Mouse (Mus musculus) ES-E14 (cell line): ENCODE measurements around the gene Fam198b. TPM values are rescaled to one million over a fixed set of nuclear protein-coding genes. Genes with fewer than 3 reads are reported as not detected.

Source experiments
- DNase-seq: peaks from one replicate; pipeline ENCODE4 v3.0.0-alpha.2; 2013; ENCODE audit warnings: low read depth, low spot score
- H3K27ac ChIP-seq: 2 replicates; pipeline ENCODE4 v1.5.1; 2012; ENCODE audit warnings: low read depth, mild to moderate bottlenecking, low read length, moderate library complexity, mixed read lengths; ENCODE audit not compliant: poor library complexity, insufficient read depth, severe bottlenecking
- H3K36me3 ChIP-seq: 2 replicates; pipeline ENCODE4 v1.6.1; 2012; ENCODE audit warnings: mild to moderate bottlenecking, low read length, moderate library complexity, mixed read lengths; ENCODE audit not compliant: control insufficient read depth, poor library complexity, insufficient read depth, severe bottlenecking
- H3K4me1 ChIP-seq, 2 experiments: fragments of 150-350 bp in 1 of 2; sonication (generic) in 1 of 2; 2 replicates each; pipeline ENCODE4 v1.6.1; 2012; ENCODE audit warnings: low read length in 2 of 2, mild to moderate bottlenecking in 1 of 2, mixed read lengths in 1 of 2; ENCODE audit not compliant: control insufficient read depth in 2 of 2, insufficient read depth in 2 of 2, poor library complexity in 1 of 2
- H3K4me3 ChIP-seq, 2 experiments: fragments of 150-350 bp in 1 of 2; sonication (generic) in 1 of 2; 2 replicates each; pipeline ENCODE4 v1.5.1; 2012; ENCODE audit warnings: low read length in 2 of 2, low read depth in 1 of 2, mild to moderate bottlenecking in 1 of 2, mixed read lengths in 1 of 2; ENCODE audit not compliant: insufficient read depth in 1 of 2, poor library complexity in 1 of 2, severe bottlenecking in 1 of 2
- H3K9ac ChIP-seq: 2 replicates; pipeline ENCODE4 v1.6.1; 2012; ENCODE audit warnings: low read depth, mild to moderate bottlenecking, low read length, mixed read lengths; ENCODE audit not compliant: poor library complexity, insufficient read depth, severe bottlenecking
- H3K9me3 ChIP-seq: fragments of 150-350 bp; sonication (generic); 2 replicates; pipeline ENCODE4 v1.6.1; 2012; ENCODE audit warnings: low read depth, mild to moderate bottlenecking, low read length; ENCODE audit not compliant: control insufficient read depth, insufficient read depth
- CHD2 ChIP-seq: IDR thresholded peaks from 2 replicates; pipeline ENCODE4 v1.6.1; 2014; ENCODE audit warnings: mild to moderate bottlenecking, low read depth, low read length, inconsistent platforms
- HCFC1 ChIP-seq: IDR thresholded peaks from 2 replicates; pipeline ENCODE4 v1.6.1; 2012; ENCODE audit warnings: low read length, inconsistent platforms, borderline replicate concordance; ENCODE audit not compliant: insufficient read depth
- MAFK ChIP-seq: IDR thresholded peaks from 2 replicates; pipeline ENCODE4 v1.6.1; 2014; ENCODE audit warnings: mild to moderate bottlenecking, low read depth, low read length, inconsistent platforms; ENCODE audit not compliant: insufficient read depth
- ZC3H11A ChIP-seq: IDR thresholded peaks from 2 replicates; pipeline ENCODE4 v1.6.1; 2012; ENCODE audit warnings: low read depth, mild to moderate bottlenecking, inconsistent platforms, low read length, borderline replicate concordance
- ZNF384 ChIP-seq: IDR thresholded peaks from 2 replicates; pipeline ENCODE4 v1.6.1; 2012; ENCODE audit warnings: low read depth, low read length, inconsistent platforms
- in situ Hi-C, 2 experiments: fragments of 600-800 bp; cut with MboI; formaldehyde crosslinking; loops; one replicate each; pipeline ENCODE4 v1.15.1; 2025; ENCODE audit warnings: low sequenced_read_pairs in 2 of 2, inconsistent platforms in 1 of 2; ENCODE audit not compliant: unreplicated experiment in 2 of 2
- total RNA-seq: library from RNA; depleted of rRNA; stranded (reverse); fragments of 300-350 nt; gene quantifications from 2 replicates; pipeline ENCODE4 v1.2.3, GENCODE M21; 2012

The Fam198b gene
- total RNA-seq, 1 experiment = 16.5 TPM

DNA sequence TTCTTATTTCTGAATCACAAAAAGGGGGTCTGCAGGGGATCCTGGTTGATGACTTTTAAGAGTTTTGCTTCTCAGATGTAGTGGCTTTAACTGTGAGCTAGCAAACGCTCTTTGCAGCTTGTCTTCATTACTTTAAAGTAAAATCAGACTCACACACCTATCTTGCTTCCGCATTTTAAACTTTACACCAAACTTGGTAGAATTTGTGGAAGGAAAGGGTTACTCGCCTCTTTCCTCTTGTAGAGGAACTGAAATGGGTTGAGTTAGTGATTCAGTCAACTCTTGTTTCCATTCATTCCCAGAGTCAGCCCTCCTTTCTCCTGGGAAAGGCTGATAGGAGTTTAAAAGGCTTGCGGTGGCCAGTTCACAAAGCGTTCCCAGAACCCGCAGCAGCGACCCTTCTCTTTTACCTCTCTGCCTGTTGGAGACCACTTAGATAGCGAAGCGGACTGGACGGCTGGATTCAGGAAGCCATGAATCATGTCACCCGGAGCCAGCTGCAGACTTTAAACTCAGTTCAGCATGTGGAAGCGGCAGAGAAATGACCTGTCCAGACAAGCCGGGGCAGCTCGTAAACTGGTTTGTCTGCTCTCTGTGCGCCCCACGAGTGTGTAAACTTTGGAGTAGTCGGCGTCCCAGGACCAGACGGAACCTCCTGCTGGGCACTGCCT, 1.5 kb downstream of the Fam198b start:
- H3K36me3 ChIP-seq = no peaks in the 10 kb centered on the region
- peak overlapping the region; percentile 46 to 47 for H3K4me3 ChIP-seq
- no peak for DNase-seq
- TF ChIP-seq HCFC1 (no peak), ZNF384 (no peak), ZC3H11A (no peak), CHD2 (no peak)
- no peak overlapping the region for H3K27ac ChIP-seq
- peak overlapping the region; percentile 64; the same call in 1 of the 2 replicates for H3K9ac ChIP-seq
- in situ Hi-C loops = loop anchor here in 1 of 2 experiments (25.0 kb wide), 1 partner anchor 176 kb away; no protein-coding TSS in a partner anchor
- H3K9me3 ChIP-seq = no peaks in the 10 kb centered on the region
- peaks cover 3 to 4% of the 10 kb centered on the region in 2 experiments; a peak in 1 of 4 replicates for H3K4me1 ChIP-seq

DNA sequence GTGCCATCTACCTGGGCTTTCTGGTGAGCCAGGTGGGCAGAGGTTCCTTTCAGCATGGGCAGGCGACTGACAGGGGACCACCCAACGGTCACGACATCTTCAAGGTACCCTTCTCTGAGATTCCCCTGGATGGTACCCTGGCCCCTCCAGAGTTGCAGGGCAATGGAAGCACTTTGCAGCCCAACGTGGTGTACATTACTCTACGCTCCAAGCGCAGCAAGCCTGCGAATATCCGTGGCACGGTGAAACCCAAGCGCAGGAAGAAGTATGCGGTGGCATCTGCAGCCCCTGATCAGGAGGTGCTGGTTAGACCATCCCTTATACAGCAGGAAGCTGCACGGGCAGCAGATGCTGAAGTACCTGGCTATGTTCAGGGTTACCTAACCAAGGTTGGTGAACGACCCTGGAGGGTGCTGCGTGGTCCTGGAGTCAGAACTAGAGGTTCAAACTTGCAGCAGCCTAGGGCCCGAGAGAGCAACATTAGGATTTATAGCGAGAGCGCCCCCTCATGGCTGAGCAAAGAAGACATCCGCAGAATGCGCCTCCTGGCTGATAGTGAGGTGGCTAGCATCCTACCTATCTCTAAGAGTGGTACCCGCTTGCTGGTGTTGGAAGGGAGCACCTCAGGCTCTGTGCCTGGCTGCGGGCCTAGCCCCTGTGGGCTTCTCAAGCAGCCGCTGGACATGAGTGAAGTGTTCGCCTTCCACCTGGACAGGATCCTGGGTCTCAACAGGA, 2.2 kb downstream of the Fam198b start:
- Histone ChIP-seq H3K27ac (no peak overlapping the region), H3K36me3 (no peaks in the 10 kb centered on the region), H3K4me1 (peaks cover 3 to 4% of the 10 kb centered on the region in 2 experiments; a peak in 1 of 4 replicates), H3K9me3 (no peaks in the 10 kb centered on the region), H3K9ac (peak overlapping the region; percentile 64; the same call in 1 of the 2 replicates), H3K4me3 (peak overlapping the region; percentile 46 to 47)
- in situ Hi-C loops = loop anchor here in 1 of 2 experiments (25.0 kb wide), 1 partner anchor 176 kb away; no protein-coding TSS in a partner anchor
- no peak for TF ChIP-seq ZNF384
- no peak for DNase-seq

DNA sequence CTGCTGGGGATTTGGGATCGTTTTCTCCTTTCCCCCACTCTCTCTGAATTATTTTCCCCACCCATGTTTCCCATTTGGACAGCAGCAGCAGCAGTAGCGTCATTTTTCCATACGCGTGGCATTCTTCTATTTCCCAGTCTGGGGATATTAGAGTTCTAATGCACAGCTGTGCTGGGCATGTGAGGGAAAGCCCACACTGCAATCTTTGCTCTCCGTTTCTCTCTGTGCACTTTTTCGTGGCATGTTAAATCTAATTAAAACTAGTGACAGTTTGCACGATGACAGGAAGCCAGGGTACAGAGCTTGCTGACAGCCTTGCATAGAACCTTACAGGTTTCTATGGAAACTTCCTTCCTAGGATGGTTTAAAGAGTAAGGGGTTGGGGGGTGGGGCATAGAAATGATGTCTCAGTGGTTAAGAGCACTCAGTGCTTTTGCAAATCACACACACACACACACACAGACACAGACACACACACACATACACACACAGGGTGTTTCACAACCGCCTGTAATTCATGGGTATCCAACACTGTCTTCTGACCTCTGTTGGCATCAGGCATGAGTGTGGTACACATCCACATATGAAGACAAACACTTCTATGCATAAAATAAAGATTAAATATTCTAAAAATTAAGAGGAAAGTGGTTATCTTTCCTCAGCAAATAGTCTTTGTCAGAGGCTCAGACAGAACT, 3.0 kb downstream of the Fam198b start:
- no peak overlapping the region for H3K4me3 ChIP-seq

DNA sequence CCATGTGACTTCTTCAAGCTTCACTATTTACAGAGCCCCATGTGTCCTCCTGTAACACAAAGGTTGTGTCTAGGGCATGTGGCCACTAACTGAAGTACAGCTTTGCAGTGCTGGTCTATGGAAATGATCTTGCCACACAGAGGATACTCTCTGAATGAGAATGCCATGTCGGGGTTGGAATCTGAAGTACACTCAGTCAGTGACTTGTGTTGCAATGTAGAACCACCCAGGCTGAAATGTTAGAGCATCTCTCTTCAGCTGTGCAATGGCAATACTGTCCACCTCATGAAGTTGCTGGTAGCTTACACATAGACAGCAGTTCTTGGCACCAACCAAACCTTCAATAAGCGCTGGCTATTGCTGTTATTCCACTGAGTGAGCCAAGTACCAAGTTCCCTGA, 3.6 kb downstream of the Fam198b start:
- Histone ChIP-seq H3K36me3 (no peaks in the 10 kb centered on the region), H3K27ac (no peak overlapping the region), H3K4me1 (peaks cover 3 to 4% of the 10 kb centered on the region in 2 experiments; a peak in 1 of 4 replicates), H3K9ac (no peak overlapping the region), H3K4me3 (no peak overlapping the region), H3K9me3 (no peaks in the 10 kb centered on the region)
- no peak for DNase-seq
- in situ Hi-C loops = loop anchor here in 1 of 2 experiments (25.0 kb wide), 1 partner anchor 174 kb away; no protein-coding TSS in a partner anchor
- TF ChIP-seq ZC3H11A = no peak
- TF ChIP-seq CHD2 = no peak
- no peak for TF ChIP-seq MAFK
- TF ChIP-seq ZNF384 = no peak

More for the DNA sequence above, 3.0 kb downstream of the Fam198b start:
- TF ChIP-seq HCFC1 (no peak), MAFK (no peak), ZNF384 (no peak), ZC3H11A (no peak), CHD2 (no peak)
- DNase-seq = no peak
- Histone ChIP-seq H3K36me3 (no peaks in the 10 kb centered on the region), H3K4me1 (peaks cover 3 to 4% of the 10 kb centered on the region in 2 experiments; a peak in 1 of 4 replicates), H3K9me3 (no peaks in the 10 kb centered on the region), H3K27ac (no peak overlapping the region), H3K9ac (no peak overlapping the region)
- in situ Hi-C loops = loop anchor here in 1 of 2 experiments (25.0 kb wide), 1 partner anchor 175 kb away; no protein-coding TSS in a partner anchor
